Mouse (Mus musculus) neutrophil, adult 59 days (primary cell): Measurements from ENCODE around the gene Ccdc30. TPM values are rescaled to one million over a fixed set of nuclear protein-coding genes. Genes with fewer than 3 reads are reported as not detected.

Experiments used
- total RNA-seq, 2 experiments: library from RNA; stranded (reverse); gene quantifications; 1 replicate in 1 of 2; 2 replicates in 1 of 2; pipeline ENCODE4 v1.2.4; 2023

Ccdc30 gene
- total RNA-seq: not detected

GRCm38 (mm10) chr4:119415072-119415753 lies at the start of gene Ccdc30:
Gene Ccdc30, minus strand, starts transcription at chr4:119415521.

GRCm38 (mm10) chr4:119422294-119422964 lies 7.1 kb upstream of the Ccdc30 start, which contains the start of the genes Ppcs and Zmynd12:
Gene Ppcs, minus strand, starts transcription at chr4:119422420.
Gene Zmynd12, plus strand, starts transcription at chr4:119422814.

GRCm38 (mm10) chr4:119320131-119320830 lies 95.0 kb downstream of the Ccdc30 start, which contains the start of gene Ppih:
Gene Ppih, minus strand, starts transcription at chr4:119320546.

GRCm38 (mm10) chr4:119294415-119295133 lies 120.7 kb downstream of the Ccdc30 start, which contains the start of gene Ybx1:
Gene Ybx1, minus strand, starts transcription at chr4:119294604.

Other genes starting within 250 kb of the Ccdc30 start
- gene Zfp691, start 241.3 kb downstream of the Ccdc30 start, total RNA-seq: 1 to 10 TPM; 3.9 to 6.7 TPM
- gene Ermap, start 225.5 kb downstream of the Ccdc30 start, total RNA-seq: 10 to 100 TPM; 15.2 to 36.4 TPM
- 10 to 100 TPM; 11.8 to 13.4 TPM for gene Svbp, start 220.2 kb downstream of the Ccdc30 start, total RNA-seq
- gene Tmem269, start 197.3 kb downstream of the Ccdc30 start, total RNA-seq: not detected
- gene AU022252, start 182.8 kb downstream of the Ccdc30 start, total RNA-seq: 1 to 10 TPM; 3.3 to 3.5 TPM
- 1 to 10 TPM; 2.7 to 3.0 TPM for gene P3h1, start 182.6 kb downstream of the Ccdc30 start, total RNA-seq
- gene Cldn19, start 160.1 kb downstream of the Ccdc30 start, total RNA-seq: not detected
- 100 to 1,000 TPM; 299 to 332 TPM for gene Ybx1, start 120.9 kb downstream of the Ccdc30 start, total RNA-seq
- gene Ppih, start 95.0 kb downstream of the Ccdc30 start, total RNA-seq: 10 to 100 TPM; 21.5 to 22.1 TPM
- 1 to 10 TPM in 1 of 2 experiments, under 1 TPM in 1; 0.89 to 1.6 TPM for gene Ppcs, start 6.9 kb upstream of the Ccdc30 start, total RNA-seq
- not detected for gene Zmynd12, start 7.3 kb upstream of the Ccdc30 start, total RNA-seq
- not detected for gene Rimkla, start 77.1 kb upstream of the Ccdc30 start, total RNA-seq
- 10 to 100 TPM; 27.2 to 28.6 TPM for gene Foxj3, start 121.5 kb upstream of the Ccdc30 start, total RNA-seq
- gene Frg2f1, start 124.0 kb upstream of the Ccdc30 start, total RNA-seq: 1 to 10 TPM in 1 of 2 experiments, under 1 TPM in 1; 0.73 to 2.8 TPM
- gene Guca2a, start 222.2 kb upstream of the Ccdc30 start, total RNA-seq: not detected
- not detected for gene Guca2b, start 243.4 kb upstream of the Ccdc30 start, total RNA-seq